Mouse (Mus musculus) spleen, postnatal 10 days (tissue): ENCODE results near the gene Hoxa9.

Source experiments
- DNase-seq, 2 experiments: peaks; one replicate each; pipeline ENCODE4 v3.0.0; 2021 to 2022; ENCODE audit warnings: low spot score in 2 of 2

Hoxa9 gene

GRCm38 (mm10) chr6:52217895-52218642 lies 12.8 kb downstream of the Hoxa9 start:
- DNase-seq, result no peak

- no peak for DNase-seq
Measured at GRCm38 (mm10) chr6:52217459-52217768, 13.5 kb downstream of the Hoxa9 start.

GRCm38 (mm10) chr6:52216691-52217458 lies 14.0 kb downstream of the Hoxa9 start:
- DNase-seq, result no peak

GRCm38 (mm10) chr6:52215771-52216535 lies 14.9 kb downstream of the Hoxa9 start:
- no peak for DNase-seq

- DNase-seq, result no peak
Measured at GRCm38 (mm10) chr6:52215070-52215469, 15.8 kb downstream of the Hoxa9 start.

GRCm38 (mm10) chr6:52214271-52214670 lies 16.6 kb downstream of the Hoxa9 start:
- DNase-seq, result no peak

- DNase-seq, result no peak
Measured at GRCm38 (mm10) chr6:52213119-52213986, 17.5 kb downstream of the Hoxa9 start, which contains the start of the genes Hoxa3 and Gm28308. Gene Hoxa3, minus strand, starts transcription at chr6:52213336. Gene Gm28308, minus strand, starts transcription at chr6:52213339.

GRCm38 (mm10) chr6:52212556-52213118 lies 18.3 kb downstream of the Hoxa9 start:
- DNase-seq, result no peak

- DNase-seq, result peak in 1 of 2 experiments; percentile 24
Measured at GRCm38 (mm10) chr6:52211961-52212360, 18.9 kb downstream of the Hoxa9 start.

- peak; percentile 50 to 78 for DNase-seq
Measured at GRCm38 (mm10) chr6:52211170-52211935, 19.5 kb downstream of the Hoxa9 start.

GRCm38 (mm10) chr6:52209685-52210046 lies 21.2 kb downstream of the Hoxa9 start:
- no peak for DNase-seq

GRCm38 (mm10) chr6:52208868-52209684 lies 21.8 kb downstream of the Hoxa9 start:
- DNase-seq, result no peak

- DNase-seq, result peak in 1 of 2 experiments; percentile 18
Measured at GRCm38 (mm10) chr6:52208072-52208867, 22.6 kb downstream of the Hoxa9 start, which contains the start of gene Hoxa6. Gene Hoxa6, minus strand, starts transcription at chr6:52208722.

- no peak for DNase-seq
Measured at GRCm38 (mm10) chr6:52207684-52207976, 23.3 kb downstream of the Hoxa9 start.

- DNase-seq, result no peak
Measured at GRCm38 (mm10) chr6:52206882-52207683, 23.8 kb downstream of the Hoxa9 start.

- DNase-seq, result no peak
Measured at GRCm38 (mm10) chr6:52205638-52206621, 25.0 kb downstream of the Hoxa9 start.

- DNase-seq, result no peak
Measured at GRCm38 (mm10) chr6:52205221-52205620, 25.7 kb downstream of the Hoxa9 start.
